Mouse (Mus musculus) 416B (cell line): Measurements from ENCODE around the gene Syngr3.
A peak's percentile ranks its signal among the peaks of the same experiment; 100 is the strongest.

Experiments
- DNase-seq: peaks from one replicate; pipeline ENCODE4 v3.0.0; 2011; ENCODE audit warnings: low read depth

Syngr3 gene

DNA sequence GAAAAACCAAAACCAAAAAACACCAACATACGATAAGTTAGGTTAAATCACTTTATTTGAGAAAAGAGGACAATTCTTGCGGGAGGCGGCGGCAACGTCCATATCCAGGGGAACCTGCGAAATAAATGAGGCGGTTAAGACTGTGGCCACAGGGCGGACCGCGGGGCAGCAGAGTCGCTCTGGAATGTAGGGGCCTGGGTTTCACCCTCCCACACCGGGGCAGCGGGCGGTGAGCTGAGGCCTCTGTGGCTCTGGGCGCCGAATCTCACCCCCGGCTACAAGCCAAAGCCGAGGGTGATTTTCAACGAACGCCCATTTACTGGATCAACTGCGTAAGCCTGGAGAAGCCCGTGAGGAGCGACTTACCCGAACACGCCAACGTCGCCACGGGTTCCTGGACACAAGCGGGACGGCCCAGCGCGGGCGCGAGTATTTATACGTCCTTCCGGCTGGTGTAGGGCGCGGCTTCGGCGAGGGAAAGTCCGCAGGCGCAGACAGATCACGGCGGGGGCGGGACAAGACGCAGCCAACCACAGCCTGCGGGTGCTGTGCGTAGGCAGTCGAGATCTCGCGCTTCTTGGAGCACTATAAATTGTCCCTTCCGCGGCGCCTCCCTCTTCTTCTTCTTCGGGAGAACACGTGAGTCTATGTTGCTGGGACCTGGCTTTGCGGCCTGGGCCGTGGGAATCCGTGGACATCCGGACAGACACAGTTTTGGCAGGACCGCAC, 29.9 kb upstream of the Syngr3 start:
- DNase-seq: peak; percentile 99

DNA sequence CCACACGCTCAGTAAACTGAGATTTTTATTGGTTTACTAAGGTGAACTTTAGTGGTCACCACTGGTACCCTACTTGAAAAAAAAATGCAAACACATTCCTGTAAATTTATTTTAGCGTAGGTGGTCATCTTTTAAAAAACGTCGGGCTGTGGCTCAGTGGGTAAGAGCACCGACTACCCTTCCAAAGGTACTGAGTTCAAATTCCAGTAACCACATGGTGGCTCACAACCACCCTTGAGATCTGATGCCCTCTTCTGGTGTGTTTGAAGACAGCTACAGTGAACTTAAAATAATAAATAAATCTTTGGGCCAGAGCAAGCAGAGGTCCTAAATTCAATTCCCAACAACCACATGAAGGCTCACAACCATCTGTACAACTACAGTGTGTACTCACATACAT, 29.2 kb upstream of the Syngr3 start:
- DNase-seq: peak; percentile 39

DNA sequence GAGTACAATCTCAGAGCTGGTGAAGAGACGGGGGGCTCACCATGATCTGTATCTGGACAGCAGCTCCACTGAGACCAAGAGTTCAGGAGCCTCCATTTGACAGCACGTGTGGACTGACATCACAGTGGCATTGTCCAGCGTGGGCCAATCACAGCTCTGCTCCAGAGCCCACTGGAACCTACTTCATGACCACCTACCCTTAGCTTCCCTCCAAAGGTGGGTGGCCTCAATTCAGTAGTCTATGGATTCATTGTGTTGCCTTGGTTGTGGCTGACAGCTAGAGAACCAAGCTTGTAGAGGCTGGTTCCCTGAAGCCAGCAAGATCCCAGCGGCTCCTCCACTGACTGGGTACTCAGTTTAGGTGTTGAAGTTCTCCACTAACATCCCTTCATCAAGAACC, 28.2 kb upstream of the Syngr3 start, which contains the start of the genes Rnf151 and Rps2:
Gene Rnf151 (minus strand): TSS at position 121 of the 400 bp plus-strand sequence.
Gene Rps2 (plus strand): TSS at position 174 of the 400 bp plus-strand sequence.
- no peak for DNase-seq

DNA sequence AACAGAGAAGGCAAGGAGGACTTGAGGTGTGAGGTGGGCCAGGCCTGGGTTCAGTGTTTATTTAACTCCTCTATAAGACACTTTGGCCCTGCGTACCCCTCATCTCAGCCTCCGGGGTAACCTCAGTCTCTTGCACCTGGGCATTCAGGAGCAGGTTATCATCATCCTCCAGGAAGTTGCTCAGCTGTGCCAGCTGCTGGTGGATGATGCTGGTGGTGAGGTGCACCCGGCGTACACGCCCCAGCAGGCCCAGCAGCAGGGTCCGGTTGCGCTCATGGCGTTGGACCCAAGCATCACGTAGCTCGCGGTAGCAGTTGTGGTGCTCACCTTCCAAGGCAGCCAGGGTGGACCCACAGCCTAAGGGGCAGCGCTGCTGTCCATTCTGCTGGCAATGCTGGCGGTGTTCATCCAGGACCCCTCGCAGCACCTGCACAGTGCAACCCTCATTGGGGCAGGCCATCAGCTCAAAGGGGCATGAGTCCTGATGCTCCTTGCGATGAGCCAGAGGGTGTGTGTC, 26.5 kb upstream of the Syngr3 start:
- no peak for DNase-seq

DNA sequence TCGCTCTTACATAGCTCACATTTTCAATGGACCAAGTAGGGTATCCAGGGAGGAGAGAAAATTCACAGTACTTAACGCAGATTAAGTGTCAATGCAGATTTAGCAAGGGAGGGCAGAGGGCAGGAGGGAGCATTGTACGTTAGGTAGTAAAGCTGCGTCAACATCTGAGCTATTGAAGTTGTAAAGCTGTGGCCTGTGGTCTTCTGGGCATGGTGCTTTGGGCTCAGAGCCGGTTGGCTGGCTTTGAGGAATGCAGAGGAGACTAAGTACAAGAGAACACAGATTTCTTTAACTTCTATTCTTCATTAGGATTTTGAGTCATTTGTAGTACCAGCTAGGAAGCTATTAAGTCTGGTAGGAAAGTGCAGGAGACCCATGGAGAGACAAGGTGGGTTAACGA, 25.8 kb upstream of the Syngr3 start:
- no peak for DNase-seq

DNA sequence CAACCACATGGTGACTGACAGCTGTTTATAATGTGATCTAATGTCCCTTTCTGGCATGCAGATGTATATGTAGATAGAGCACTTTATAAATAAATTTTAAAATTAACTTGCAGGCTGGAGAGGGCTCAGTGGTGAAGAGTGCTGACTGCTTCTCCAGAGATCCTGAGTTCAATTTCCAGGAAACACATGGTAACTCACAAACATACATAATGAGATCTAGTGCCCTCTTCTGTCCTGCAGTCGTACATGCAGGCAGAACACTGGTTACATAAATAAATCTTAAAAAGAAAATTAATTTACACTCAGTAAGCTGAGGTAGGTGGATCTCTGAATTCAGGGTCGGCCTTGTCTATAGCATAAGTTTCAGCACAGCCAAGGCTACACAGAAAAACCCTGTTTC, 18.9 kb upstream of the Syngr3 start:
- peak; percentile 87 for DNase-seq

DNA sequence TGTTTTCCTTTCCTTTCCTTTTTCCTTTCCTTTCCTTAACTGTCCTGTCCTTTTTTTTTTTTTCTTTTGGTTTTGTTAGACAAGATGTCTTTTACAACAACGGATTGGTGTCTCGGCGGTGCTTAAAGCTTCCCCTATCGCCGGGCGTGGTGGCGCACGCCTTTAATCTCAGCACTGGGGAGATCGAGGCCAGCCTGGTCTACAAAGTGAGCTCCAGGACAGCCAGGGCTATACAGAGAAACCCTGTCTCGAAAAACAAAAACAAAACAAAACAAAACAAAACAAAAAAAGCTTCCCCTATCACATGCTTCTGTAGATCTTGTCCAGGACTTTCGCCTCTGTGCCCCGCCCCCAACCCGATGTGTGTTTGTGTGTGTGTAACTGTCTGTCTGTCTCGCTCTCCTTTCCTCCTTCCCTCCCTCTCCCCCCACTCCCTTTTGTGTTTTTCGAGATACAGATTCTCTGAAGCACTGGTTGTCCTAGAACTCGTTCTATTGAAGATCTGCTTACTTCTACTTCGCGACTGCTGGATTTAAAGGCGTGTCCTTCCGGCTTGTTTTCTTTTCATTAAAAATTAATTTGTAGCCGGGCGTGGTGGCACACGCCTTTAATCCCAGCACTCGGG, 18.2 kb upstream of the Syngr3 start:
- DNase-seq: peak; percentile 59

DNA sequence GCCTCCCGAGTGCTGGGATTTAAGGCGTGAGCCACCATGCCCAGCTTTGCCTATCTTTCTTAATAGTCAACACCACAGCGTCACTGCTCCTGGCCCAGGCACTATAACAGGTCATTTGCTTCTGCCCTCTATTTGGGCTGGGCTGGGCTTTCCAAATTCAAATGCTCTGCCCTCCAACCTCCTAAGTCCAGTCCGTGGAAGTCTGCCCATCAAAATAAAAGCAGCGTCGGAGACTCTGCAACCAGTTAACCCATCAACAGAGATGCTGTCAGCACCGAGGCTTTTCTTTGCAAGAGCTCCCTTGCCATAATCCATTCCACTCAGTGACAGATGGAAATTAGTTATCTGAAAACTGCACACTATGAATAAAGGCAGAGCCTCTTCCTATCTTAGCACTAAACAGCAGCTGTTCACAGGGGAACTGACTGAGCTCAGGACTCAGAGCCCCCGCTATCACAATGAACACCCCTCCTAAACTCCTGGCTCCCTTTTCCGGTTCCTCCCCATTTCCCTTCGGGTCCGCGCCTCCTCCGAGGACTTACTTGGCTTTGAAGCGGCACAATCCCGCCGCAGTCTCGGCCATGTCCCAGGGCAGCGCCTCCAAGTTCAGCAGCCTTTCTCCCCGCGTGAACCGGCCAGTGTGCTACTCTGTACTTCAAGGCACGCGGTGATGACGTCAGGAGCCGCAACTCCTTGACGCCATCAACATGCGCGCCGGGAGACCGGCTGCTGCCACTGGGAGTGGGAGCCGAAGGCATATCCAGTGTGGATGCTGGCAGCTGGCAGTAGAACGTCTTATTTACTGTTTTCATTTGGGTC, 17.4 kb upstream of the Syngr3 start, which contains the start of gene Tbl3:
Gene Tbl3 (minus strand): TSS at position 679 of the 819 bp plus-strand sequence.
- DNase-seq: peak; percentile 95

DNA sequence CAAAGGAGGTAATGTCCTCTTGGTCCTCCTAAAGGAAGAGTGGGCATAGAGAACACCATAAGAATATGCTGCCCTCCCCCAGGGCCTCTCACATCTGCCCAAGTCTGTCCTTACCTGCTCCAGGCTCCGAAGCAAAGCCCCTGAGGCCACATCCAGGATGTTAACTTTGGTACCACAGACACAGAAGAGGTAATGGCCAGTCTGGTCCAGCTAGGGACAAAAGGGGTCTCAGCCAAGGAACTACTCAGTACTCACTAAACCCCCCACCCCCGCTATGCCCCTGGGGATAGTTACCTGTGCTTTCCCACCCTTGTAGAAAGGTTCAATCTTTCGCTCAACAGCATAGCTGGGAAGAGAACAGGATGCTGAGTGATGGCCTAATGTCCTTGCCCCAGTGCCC, 16.1 kb upstream of the Syngr3 start:
- DNase-seq: no peak

DNA sequence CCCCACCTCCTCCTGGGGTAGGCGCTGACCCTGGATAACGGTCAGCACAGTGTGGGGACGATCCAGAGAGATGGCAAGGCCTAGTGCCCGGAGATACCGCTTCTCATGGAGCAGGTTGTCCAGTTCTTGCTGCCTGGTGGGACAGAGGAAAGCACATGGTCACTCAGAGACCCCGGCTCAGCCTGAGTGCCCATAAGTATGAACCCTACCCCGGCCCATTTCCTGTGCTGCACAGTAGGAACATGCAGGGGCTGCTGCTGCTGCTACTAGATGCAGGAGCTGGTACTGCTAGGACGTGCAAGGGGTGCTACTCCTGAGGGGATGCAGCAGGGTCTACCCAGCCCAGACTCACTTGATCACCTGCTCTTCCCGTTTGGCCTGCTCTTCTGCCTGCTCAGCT, 11.5 kb upstream of the Syngr3 start:
- DNase-seq: no peak

DNA sequence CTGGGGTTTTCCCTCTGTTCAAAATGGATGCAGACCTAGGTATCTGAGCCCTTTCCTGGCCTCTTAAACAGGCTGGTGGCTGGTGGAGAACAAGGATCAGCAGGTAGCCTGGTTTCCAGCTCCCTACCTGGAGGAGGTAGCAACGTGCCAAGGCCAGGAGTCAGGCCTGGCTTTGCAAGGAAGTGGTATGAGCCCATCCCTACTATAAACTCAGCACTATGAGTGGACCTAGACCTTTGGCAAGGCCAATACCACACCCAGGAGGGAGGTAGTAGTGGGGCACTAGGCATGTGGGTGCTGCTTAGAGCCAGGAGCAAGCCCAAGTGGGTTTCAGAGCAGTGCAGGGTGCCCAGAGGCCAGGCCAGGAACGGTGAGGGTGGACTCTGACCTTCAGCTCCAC, 9.7 kb upstream of the Syngr3 start:
- DNase-seq: no peak

DNA sequence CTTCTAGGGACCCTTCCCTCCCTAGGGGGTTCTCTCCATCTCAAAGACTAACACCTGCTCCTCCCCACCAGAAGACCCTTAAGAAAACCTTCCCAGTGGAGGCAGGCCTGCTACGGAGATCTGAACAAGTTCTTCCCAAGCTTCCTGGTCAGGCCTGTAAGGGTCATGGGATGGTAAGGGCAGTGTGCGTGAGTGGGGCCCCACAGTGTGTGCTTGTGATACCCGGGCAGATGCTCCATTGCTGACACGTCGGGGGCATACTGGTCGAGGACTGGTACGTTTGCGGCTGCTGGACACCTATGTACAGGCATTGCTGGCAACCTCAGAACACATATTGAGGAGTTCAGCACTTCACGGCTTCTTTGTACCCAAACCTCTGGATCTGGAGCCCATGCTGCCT, 9.0 kb upstream of the Syngr3 start:
- DNase-seq: no peak

DNA sequence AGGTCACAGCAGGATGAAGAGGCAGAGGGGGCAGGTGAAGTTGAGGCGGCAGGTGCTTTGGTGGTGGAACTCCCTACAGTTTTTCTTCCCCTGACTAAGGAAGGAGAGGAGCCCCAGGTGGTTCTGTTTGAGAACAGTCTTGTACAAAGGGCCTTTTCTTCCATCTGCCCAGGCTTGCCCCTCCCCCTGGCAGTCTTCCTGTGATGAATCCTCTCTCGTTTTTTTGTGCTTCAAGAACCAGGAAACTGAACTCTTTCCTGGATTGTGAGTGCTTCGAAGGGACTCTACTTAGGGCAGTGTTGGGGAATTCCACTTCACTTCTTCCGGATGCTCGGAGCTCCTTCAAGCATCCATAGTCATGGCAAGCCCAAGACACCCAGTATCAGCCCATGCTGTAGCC, 8.2 kb upstream of the Syngr3 start:
- no peak for DNase-seq

DNA sequence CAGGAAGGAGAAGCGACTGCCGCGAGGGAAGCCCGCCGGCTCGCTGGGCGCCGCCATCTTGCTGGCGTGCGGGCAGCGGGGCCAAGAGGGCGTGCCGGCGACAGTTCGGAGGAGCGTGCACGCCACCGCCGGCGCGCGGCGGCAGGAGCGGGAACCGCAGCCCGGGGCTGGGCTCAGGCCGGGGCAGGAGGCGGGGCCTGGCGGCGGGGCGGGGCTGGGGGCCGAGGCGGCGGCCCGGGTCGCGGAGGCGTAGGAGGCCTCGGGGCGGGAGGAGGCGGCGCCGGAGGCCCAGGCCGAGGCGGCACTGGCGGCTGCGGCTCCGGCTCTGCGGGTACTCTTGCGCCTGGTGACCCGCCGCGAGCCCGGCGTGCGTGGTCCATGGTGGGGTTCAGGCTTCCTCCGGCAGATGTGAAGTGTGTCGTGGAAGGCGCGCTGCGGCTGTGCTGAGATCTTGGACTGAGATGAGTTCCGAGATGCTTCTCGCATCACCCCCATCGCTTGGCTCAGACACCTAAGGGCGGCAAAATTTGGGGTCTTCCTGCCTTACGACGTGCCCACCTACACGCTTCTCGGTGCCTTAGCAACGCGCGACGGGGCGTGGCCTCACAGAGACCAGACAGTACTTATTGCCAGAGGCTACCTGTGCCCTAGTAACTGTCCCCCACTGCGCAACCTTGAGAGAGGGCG, 6.4 kb upstream of the Syngr3 start, which contains the start of the genes Gfer and Noxo1:
Gene Gfer (minus strand): TSS at position 146 of the 687 bp plus-strand sequence.
Gene Noxo1 (plus strand): TSS at position 224 of the 687 bp plus-strand sequence.
- DNase-seq: peak; percentile 72

DNA sequence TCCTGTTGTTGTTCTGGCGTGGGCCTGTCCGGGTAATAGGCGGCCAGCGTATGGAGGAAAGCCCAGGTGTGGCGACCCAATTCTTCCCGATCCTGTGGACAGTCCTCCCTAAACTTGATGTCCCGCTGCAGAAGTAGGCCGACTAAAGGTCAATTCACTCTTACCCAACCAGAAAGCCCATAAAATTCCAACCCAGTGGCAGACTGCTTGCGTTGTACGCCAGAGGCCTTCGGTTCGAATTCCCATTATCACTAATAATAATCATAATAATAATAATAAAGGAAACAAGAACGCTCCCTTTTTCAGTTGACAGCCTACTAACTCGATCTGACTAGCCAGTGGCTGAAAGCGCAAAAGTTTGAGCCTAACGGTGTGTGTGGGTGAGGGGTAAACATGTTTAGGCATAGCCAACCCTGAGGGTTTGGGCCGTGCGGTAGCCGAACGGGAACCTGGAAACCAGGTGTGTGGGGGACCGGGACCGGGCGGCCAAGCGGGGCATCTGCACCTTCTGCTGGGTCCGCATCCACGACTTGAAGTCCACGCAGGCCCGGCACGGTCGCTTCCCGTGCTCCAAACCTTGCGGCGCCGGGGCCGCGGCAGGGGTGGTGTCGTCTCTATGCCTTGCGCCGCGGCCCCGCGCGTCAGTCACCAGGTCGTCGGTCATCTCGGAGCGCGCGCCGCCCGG, 5.7 kb upstream of the Syngr3 start:
- peak; percentile 39 for DNase-seq

DNA sequence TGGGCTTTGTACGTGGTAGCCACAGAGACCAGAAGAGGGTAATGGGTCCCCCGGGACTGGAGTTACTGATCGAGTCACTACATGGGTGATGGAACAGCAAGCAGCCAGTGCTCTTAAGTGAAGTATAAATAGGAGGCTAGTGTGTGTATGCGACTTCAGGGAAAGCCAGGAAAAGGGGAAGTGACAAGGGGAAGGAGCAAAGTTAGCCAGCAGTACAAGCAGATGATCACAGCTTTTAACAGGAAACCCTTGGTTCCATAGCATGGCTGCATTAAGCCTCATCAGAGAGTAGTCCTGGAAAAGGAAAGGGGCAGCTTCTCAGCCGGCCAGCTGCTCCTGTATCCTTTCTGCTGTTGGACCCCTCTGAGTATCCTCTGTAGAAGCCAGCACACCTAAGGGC, 2.6 kb upstream of the Syngr3 start:
- DNase-seq: no peak

DNA sequence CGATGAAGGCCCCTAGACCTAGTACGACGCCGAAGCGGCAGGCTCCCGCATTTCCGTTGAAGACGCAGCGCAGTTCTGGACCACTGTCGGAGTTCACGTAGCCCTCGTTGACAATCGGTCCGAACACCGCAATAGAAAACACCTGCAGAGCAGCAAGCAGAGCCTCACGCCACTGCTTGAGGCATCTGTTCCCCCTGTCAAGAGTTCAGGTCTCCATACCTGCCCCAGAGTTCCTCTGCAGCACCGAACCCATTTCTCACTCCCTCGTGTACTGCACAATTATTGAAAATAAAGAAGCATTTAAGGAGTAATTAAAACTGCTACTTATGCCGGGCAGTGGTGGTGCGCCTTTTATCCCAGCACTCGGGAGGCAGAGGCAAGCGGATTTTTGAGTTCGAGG, 2.2 kb downstream of the Syngr3 start:
- DNase-seq: no peak

DNA sequence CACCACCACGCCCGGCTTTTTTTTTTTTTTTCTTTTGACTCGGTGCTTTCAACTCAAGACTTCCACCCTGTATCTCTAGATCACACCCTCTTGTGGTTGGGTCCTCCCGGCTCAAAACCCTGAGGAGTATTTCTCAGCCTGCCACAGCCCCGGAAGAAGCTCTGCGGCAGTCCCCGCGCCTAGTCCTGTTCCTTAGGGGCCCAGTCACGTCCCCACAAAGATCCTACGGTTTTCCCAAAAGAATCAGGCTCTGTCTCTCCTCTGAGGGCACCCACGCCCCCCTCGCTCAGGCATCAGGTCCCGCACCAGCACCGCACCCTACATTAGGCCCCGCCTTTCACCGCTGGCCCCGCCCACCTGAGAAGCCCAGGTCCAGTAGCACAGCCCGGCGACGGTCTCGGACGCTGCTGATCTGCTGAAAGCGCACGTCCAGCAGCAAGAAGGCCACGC, 2.6 kb downstream of the Syngr3 start:
- DNase-seq: peak; percentile 74

DNA sequence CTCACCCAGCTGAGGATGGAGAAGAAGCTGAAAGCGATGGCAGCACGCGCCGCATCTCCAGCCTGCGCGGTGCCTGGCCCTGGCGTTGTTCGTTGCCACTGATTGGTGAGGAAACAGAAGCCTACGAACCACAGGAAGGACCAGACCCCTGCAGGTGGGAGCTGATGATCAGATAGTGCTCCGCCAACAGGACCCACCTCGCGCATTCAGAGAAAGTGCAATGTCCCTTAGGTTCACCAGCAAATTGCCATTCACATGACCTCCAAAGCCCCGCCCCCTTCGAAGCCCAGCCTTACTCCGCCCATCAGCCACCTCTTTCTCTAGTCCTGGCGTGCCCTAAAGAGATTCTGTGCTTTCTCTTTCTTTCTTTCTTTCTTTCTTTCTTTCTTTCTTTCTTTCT, 3.2 kb downstream of the Syngr3 start:
- peak; percentile 76 for DNase-seq

DNA sequence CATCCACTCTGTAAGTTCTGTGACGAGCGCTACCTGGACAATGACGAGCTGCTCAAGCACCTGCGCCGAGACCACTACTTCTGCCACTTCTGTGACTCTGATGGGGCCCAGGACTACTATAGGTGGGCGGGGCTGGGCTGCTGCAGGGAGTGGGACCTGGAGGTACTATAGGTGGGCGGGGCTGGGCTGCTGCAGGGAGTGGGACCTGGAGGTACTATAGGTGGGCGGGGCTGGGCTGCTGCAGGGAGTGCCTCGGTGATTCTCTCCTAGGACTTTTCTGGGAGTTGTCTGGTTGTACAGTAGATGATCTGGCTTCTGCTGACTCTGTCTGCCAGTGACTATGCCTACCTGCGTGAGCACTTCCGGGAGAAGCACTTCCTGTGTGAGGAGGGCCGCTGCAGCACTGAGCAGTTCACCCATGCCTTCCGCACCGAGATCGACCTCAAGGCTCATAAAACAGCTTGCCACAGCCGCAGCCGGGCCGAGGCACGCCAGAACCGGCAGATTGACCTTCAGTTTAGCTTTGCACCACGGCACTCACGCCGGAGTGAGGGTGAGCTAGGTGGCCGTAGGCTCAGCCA, 12.2 kb downstream of the Syngr3 start:
- DNase-seq: no peak

DNA sequence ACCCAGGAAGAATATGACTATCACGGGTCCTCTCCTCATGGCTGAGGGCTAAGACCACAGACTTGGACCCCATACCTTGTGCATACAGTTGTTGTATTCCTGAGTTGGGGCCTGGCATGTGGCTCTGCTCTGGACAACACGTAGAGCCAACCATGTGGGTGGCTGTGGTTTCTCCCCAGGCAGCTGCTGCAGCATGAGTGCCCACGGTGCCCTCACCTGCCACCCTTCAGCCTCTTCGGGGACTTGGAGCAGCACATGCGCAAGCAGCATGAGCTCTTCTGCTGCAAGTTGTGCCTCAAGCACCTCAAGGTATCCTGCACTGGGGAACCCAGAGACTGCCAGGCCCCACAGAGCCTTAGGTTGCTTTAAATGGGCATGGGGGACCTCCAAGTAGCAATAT, 12.9 kb downstream of the Syngr3 start:
- no peak for DNase-seq
